Mouse (Mus musculus) cerebellum, adult (tissue): Measurements from ENCODE around the gene Ghrhr.

ENCODE experiments used
- ATAC-seq: cut with Nextera tagmentation; 2 replicates; pipeline ENCODE4 v1.9.2; 2017; ENCODE audit warnings: mild to moderate bottlenecking, moderate library complexity, mixed read lengths; ENCODE audit not compliant: insufficient number of reproducible peaks, low FRiP score, low TSS enrichment

The Ghrhr gene

DNA sequence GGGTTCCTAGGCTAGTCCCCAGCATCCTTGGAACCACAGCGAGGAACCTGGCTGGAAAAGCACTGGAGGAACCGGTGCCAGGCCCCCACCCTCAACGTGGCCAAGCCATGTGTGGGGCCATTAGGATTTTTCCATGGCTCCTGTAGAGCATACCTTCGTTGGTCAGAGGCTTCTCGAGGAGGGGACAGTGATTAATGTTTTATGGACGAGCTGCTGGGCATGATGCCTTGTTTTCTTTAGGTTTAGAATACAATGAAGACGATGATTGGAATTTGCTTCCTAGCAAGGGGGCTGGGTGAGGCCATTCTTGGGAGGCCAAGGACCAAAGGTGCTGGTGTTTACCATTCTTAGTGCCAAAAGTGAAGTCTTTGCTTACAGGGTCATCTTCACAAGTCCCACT is 24.4 kb upstream of the Ghrhr start:
- ATAC-seq, result no peak

DNA sequence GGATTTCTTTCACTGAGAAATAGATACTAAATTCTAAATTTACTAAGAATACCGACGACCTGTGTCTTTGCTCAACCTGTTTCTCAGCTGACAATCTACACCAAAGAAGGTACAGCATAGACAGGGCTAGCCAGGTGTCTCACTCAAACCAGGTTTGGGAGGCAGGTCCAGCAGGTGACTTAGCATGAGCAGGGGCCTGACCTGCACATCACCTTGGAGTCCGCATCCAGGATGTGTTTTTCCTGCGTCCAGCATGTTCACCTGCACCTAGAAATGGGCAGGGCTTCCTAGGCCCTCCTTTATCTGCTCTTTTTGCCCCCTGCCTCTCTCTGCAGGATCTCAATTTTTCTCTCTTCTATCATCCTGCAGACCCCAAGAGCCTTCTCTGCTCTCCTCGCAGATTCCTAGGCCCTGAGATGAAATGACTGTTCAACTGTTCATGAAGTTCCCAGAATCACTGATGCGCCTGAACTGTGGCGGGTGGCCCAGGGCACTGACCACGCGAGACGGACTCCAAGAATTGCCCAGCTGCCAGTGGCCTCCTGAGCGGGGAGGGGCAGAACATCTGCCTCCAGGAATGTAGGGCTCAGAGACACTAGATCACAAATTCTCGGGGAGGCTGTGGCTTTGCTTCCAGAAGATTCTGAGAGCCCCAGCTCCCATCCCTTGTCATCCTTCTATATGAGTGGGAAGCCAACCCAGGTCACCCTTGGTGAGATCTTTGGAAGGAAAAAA is 22.2 kb upstream of the Ghrhr start:
- ATAC-seq, result no peak

- no peak for ATAC-seq
Observed at GRCm38 (mm10) chr6:55354456-55355117, 21.5 kb upstream of the Ghrhr start.

DNA sequence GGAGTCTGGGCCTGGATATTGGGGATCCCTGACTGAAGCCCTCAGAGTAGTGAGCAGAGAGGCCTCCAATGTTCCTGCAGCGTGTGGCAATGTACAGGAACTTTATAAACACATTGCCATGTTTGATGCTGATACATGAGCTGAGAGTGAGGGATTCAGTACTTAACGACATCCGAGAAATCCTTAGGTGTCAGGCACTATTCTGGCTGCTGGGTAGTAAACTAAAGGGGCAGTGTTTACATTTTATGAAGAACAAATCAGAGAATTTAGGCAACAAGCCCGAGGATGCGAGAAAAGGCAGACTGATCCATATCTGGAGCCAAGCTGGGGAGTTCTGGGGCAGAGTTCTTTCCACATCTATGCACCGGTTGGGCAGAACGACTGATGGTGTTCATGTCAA is 20.5 kb upstream of the Ghrhr start:
- no peak for ATAC-seq

DNA sequence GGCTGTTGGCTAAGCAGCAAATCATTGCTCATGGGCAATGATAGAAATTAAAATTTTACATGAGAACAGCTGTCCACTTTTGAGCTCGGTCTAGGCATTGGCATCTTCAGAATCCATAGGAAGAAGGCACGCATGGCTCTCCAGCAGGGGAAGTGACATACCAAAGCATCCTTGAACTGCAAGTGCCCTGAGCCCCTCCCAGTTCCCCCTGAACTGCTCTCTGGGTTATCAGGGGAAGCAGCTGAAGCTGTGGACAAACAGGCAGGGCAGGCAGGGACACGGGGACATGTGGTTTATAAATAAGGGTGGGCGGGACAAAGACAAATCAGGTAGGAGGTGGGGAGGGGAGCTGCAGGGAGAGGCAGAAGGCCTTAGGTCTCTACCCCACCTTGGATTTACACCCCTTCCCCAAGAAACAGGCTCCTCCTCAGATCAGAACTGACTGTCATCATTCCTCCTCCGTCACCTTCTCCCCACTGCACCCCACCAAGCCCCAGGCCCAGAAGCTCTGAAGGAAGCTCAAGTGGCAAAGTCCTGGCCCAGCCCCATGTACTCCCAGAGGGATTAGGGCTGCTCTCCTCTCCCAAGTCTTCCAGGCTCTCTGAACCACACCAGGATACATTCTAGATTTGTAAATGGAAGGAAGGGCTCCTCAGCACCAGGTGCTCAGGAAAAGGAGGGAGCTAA is 19.9 kb upstream of the Ghrhr start:
- no peak for ATAC-seq

- ATAC-seq, result no peak
Observed at GRCm38 (mm10) chr6:55356976-55357635, 19.0 kb upstream of the Ghrhr start.

- no peak for ATAC-seq
Observed at GRCm38 (mm10) chr6:55357636-55358031, 18.5 kb upstream of the Ghrhr start.

- ATAC-seq, result peak; percentile 51; the same call in 1 of the 2 replicates
Observed at GRCm38 (mm10) chr6:55358731-55359143, 17.4 kb upstream of the Ghrhr start.

- no peak for ATAC-seq
Observed at GRCm38 (mm10) chr6:55362663-55363062, 13.4 kb upstream of the Ghrhr start.

DNA sequence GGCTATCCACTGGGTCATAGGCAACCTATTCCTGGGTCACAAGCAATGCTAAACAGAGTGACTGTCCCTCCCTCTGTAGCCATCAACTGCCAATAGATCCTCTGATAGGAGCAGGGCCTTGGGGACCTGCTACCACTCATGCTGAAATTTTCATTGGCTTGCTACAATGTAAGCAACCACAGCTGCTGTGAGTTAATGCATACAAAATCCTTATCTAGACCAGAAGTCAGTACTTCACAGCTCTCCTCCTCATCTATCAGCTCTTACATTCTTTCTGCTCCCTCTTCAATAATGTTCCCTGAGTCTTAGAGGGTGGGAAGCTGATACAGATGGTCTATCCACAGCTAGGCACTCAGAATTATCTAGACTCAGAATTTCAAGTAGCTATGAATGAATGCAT is 9.0 kb upstream of the Ghrhr start:
- no peak for ATAC-seq

DNA sequence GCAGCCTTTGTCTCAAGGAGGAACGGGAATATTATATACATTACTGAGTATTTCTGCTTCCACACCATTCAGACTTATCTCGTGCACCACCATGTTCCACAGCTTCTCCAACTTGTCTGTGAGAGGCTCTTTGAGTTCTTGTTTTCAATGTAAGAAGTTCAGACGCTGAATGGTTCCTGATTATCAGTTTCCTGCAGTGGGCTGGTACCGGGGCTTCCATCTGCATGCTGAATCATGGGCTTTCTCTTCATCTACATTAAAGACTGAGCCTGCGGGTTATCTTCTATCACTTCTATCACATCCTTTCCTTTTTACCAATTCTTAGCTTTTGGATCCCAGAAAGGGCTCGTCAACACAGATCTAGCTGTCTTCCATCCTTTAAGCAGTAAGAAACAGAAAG is 5.3 kb upstream of the Ghrhr start:
- ATAC-seq, result no peak

DNA sequence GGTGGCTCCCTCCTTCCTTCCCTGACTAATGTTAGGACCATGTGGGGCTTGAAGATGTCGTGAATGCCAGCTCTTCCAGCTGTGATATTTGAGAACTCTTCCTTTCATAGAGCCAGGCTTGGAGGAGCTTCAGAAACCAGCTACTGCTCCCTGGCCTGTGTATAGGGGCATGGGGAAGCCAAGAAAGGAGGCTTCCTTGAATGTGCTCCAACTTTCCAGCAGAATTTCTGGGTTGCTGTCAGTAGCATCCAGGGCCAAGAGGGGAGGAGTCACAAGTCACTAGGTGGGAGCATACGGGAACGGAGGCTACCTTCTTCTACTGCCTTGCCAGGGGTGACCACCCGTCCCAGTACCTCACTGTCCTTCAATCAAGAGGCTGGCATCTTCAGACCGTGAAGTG is 416 bp downstream of the Ghrhr start:
- ATAC-seq, result no peak

GRCm38 (mm10) chr6:55377461-55377860 is 1.4 kb downstream of the Ghrhr start:
- ATAC-seq, result no peak

- ATAC-seq, result no peak
Observed at GRCm38 (mm10) chr6:55379641-55380335, 3.7 kb downstream of the Ghrhr start.

GRCm38 (mm10) chr6:55381966-55382365 is 5.9 kb downstream of the Ghrhr start:
- no peak for ATAC-seq

GRCm38 (mm10) chr6:55383897-55384296 is 7.8 kb downstream of the Ghrhr start:
- peak; percentile 67; the same call in 1 of the 2 replicates for ATAC-seq

GRCm38 (mm10) chr6:55384356-55384951 is 8.4 kb downstream of the Ghrhr start:
- ATAC-seq, result no peak

- no peak for ATAC-seq
Observed at GRCm38 (mm10) chr6:55388546-55389169, 12.6 kb downstream of the Ghrhr start.

GRCm38 (mm10) chr6:55389321-55389720 is 13.2 kb downstream of the Ghrhr start:
- no peak for ATAC-seq
